Comparison of ENCODE assay signal across 13 mouse cellular contexts in the genomic region with DNA sequence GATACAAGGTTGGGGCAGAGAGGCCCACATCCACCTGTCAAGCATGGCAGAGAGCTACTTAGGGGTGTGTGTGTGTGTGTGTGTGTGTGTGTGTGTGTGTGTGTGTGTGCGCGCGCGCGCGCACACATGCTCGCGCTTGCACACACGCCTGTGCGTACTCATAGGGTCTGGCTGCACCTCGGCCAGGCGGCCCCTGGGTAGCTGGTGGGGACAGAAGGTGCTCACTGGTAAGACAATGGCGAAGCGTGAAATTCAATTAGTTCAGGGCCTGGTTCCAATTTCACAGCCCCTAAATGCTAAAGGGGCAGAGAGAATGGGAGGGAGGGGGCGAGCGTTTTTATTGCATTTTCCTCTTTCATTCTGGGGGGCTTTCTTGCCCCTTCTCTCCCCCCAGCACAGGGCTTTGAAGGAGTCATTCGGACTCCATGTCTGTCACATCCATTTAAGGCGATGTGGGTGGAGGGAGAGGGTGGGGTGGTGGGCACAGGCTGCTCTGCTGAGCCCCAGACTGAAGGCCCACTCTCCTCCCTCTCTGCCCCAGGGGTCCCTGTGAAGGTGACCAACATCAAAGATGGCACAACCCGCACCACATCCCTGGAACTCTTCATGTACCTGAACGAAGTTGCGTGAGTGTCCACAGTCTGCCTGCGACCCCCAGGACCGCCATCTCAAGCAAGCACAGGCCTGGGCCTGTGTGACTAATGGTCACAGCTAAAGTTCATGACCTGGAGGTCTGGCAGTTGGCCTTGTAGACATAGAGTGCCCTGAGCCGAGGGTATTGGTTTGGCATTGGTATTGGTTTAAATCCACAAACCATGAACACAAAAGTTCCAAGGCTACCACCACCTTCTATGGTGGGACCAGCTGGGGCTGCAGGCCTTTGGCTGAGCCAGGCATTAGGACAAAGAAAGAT. TPM values are rescaled to one million over a fixed set of nuclear protein-coding genes. Genes with fewer than 3 reads are reported as not detected.
DNase-seq lines count a peak whose midpoint lies in the region; ATAC-seq lines count a peak whose summit lies in the region.
"Had no signal": no experiment of that assay in that cellular context is flagged by ENCODE, and none has a peak within 500 bp of the region (broad histone marks: within the 10 kb centered on the region; RNA-seq: fewer than 3 reads in every experiment).

No protein-coding gene starts in this region.

- H3K4me3 ChIP-seq in embryonic facial prominence, embryonic 12.5 days: no peak overlapping the region
- no peak overlapping the region for H3K4me3 ChIP-seq in hindbrain, embryonic 13.5 days
- no peak overlapping the region for H3K4me3 ChIP-seq in midbrain, embryonic 15.5 days
- H3K4me3 ChIP-seq: erythroblast, embryonic 14.5 days had no signal

- no peak for ATAC-seq in embryonic facial prominence, embryonic 12.5 days (ENCODE audit: insufficient number of reproducible peaks, insufficient read depth, low FRiP score, low TSS enrichment)
- peak; percentile 62; the same call in 1 of the 2 replicates for ATAC-seq in hindbrain, embryonic 13.5 days (ENCODE audit: low FRiP score)
- ATAC-seq in midbrain, embryonic 15.5 days (replicated peaks): peak; percentile 60
- ATAC-seq: lung, postnatal 0 days; Patski had no signal

- peaks cover 55% of the 10 kb centered on the region for H3K4me1 ChIP-seq in embryonic facial prominence, embryonic 12.5 days
- peaks cover 96% of the 10 kb centered on the region for H3K4me1 ChIP-seq in hindbrain, embryonic 13.5 days (replicated peaks)
- peaks cover 44% of the 10 kb centered on the region for H3K4me1 ChIP-seq in midbrain, embryonic 15.5 days

- no peak overlapping the region for H3K9ac ChIP-seq in embryonic facial prominence, embryonic 12.5 days
- H3K9ac ChIP-seq in hindbrain, embryonic 13.5 days: no peak overlapping the region
- no peak overlapping the region for H3K9ac ChIP-seq in midbrain, embryonic 15.5 days

- H3K36me3 ChIP-seq in embryonic facial prominence, embryonic 12.5 days: no peaks in the 10 kb centered on the region
- no peaks in the 10 kb centered on the region for H3K36me3 ChIP-seq in hindbrain, embryonic 13.5 days
- no peaks in the 10 kb centered on the region for H3K36me3 ChIP-seq in midbrain, embryonic 15.5 days (replicated peaks)

- WGBS in embryonic facial prominence, embryonic 12.5 days: 54% methylated on average over 24 of the region's 24 CpGs
- 19% methylated on average over 24 of the region's 24 CpGs for WGBS in hindbrain, embryonic 13.5 days
- 30% methylated on average over 24 of the region's 24 CpGs for WGBS in midbrain, embryonic 15.5 days

- H3K27me3 ChIP-seq in embryonic facial prominence, embryonic 12.5 days: peaks cover 35% of the 10 kb centered on the region
- H3K27me3 ChIP-seq in hindbrain, embryonic 13.5 days: peaks cover 92% of the 10 kb centered on the region
- peaks cover 54% of the 10 kb centered on the region for H3K27me3 ChIP-seq in midbrain, embryonic 15.5 days (replicated peaks)

- H3K4me2 ChIP-seq in embryonic facial prominence, embryonic 12.5 days (replicated peaks): peak overlapping the region; percentile 17; the same call in 1 of the 2 replicates
- H3K4me2 ChIP-seq in hindbrain, embryonic 13.5 days: 0 out of 2 replicates have a peak overlapping the region, but pooled peaks have one; percentile 13
- 0 out of 2 replicates have a peak overlapping the region, but pooled peaks have one; percentile 1 for H3K4me2 ChIP-seq in midbrain, embryonic 15.5 days

- DNase-seq in MN1 (ENCODE audit: low spot score): peak; percentile 21
- no peak for DNase-seq in layer of hippocampus, adult 11-12 months (ENCODE audit: low spot score)
- DNase-seq in lung, postnatal 14 days: no peak
- DNase-seq in lung, adult 18-20 months: no peak
- DNase-seq in kidney, adult 8-10 months: no peak
- DNase-seq: cerebellum, adult 2 months; kidney, adult 11 months had no signal

- H3K9me3 ChIP-seq in embryonic facial prominence, embryonic 12.5 days: no peaks in the 10 kb centered on the region
- H3K9me3 ChIP-seq in hindbrain, embryonic 13.5 days: no peaks in the 10 kb centered on the region
- H3K9me3 ChIP-seq in midbrain, embryonic 15.5 days: no peaks in the 10 kb centered on the region

- H3K27ac ChIP-seq in embryonic facial prominence, embryonic 12.5 days: no peak overlapping the region
- peak overlapping the region; percentile 15; the same call in 1 of the 2 replicates for H3K27ac ChIP-seq in hindbrain, embryonic 13.5 days
- peak overlapping the region; percentile 55; the same call in 1 of the 2 replicates for H3K27ac ChIP-seq in midbrain, embryonic 15.5 days

RNA-seq across cellular contexts. Expression of gene Ass1, which starts 30.5 kb away (rescaled TPM):
- polyA plus RNA-seq in embryonic facial prominence, embryonic 12.5 days (2016; fragmentation: Nextera tagmentation; extraction: Ambion mirVana): 9.3 and 14.1 TPM in 2 replicates
- polyA plus RNA-seq in hindbrain, embryonic 13.5 days (2015; fragmentation: Nextera tagmentation; extraction: Ambion mirVana): 8.0 TPM in 2 replicates
- polyA plus RNA-seq in midbrain, embryonic 15.5 days (2015; fragmentation: Nextera tagmentation; extraction: Ambion mirVana): 7.6 and 9.4 TPM in 2 replicates
